Mouse (Mus musculus) midbrain, postnatal 0 days (tissue): ENCODE data around the gene Ppp1r12b. TPM values are rescaled to one million over a fixed set of nuclear protein-coding genes. Genes with fewer than 3 reads are reported as not detected.

Source experiments
- ATAC-seq: fragments of 200-750 bp; cut with Nextera tagmentation; 2 replicates; pipeline ENCODE4 v1.8.0; 2017; ENCODE audit warnings: moderate number of reproducible peaks, mild to moderate bottlenecking, moderate TSS enrichment, moderate library complexity; ENCODE audit not compliant: low FRiP score
- DNase-seq: peaks from one replicate; pipeline ENCODE4 v3.0.0-alpha.2; 2015; ENCODE audit warnings: low spot score
- H3K27ac ChIP-seq: fragments of 300-500 bp; sonication (generic); 2 replicates; pipeline ENCODE4 v1.5.1; 2014; ENCODE audit warnings: low read depth, mild to moderate bottlenecking, low read length, mixed read lengths
- H3K27me3 ChIP-seq: fragments of 300-500 bp; sonication (generic); 2 replicates; pipeline ENCODE4 v1.6.1; 2014; ENCODE audit warnings: low read length, control low read depth, mixed read lengths; ENCODE audit not compliant: insufficient read depth
- H3K36me3 ChIP-seq: fragments of 300-500 bp; sonication (generic); 2 replicates; pipeline ENCODE4 v1.6.1; 2014; ENCODE audit warnings: low read length, control low read depth, mixed read lengths; ENCODE audit not compliant: insufficient read depth
- H3K4me1 ChIP-seq: fragments of 300-500 bp; sonication (generic); 2 replicates; pipeline ENCODE4 v1.6.1; 2014; ENCODE audit warnings: mild to moderate bottlenecking, control low read depth, antibody characterized with exemption, low read length, mixed read lengths; ENCODE audit not compliant: insufficient read depth
- H3K4me2 ChIP-seq: fragments of 300-500 bp; sonication (generic); 2 replicates; pipeline ENCODE4 v1.6.1; 2014; ENCODE audit warnings: low read depth, mild to moderate bottlenecking, low read length, mixed read lengths; ENCODE audit not compliant: poor library complexity, severe bottlenecking
- H3K4me3 ChIP-seq: fragments of 300-500 bp; sonication (generic); 2 replicates; pipeline ENCODE4 v1.5.1; 2014; ENCODE audit warnings: low read depth, mild to moderate bottlenecking, low read length, moderate library complexity
- H3K9ac ChIP-seq: fragments of 300-500 bp; sonication (generic); replicated peaks from 2 replicates; pipeline ENCODE4 v1.6.1; 2014; ENCODE audit warnings: mild to moderate bottlenecking, low read length, moderate library complexity, mixed read lengths; ENCODE audit not compliant: poor library complexity, severe bottlenecking
- H3K9me3 ChIP-seq: fragments of 300-500 bp; sonication (generic); 2 replicates; pipeline ENCODE4 v1.6.1; 2016; ENCODE audit warnings: low read length, control low read depth
- CTCF ChIP-seq: IDR thresholded peaks from 2 replicates; pipeline ENCODE4 v1.5.1; 2016; ENCODE audit warnings: antibody characterized with exemption, mild to moderate bottlenecking
- WGBS: fragments of 180-500 bp; shearing (Covaris S2); extraction: QIAGEN DNeasy Blood & Tissue Kit; methylation state at CpG from one replicate; pipeline ENCODE4 v1.1.7; 2014; 5-methylcytosine and 5-hydroxymethylcytosine counted together
- polyA plus RNA-seq: library from polyadenylated mRNA; unstranded; fragments of >200 nt; fragmentation: Nextera tagmentation; extraction: Ambion mirVana; gene quantifications from 2 replicates; pipeline ENCODE4 v1.2.1, GENCODE M21; 2015
- total RNA-seq: library from RNA; depleted of rRNA; stranded (reverse); fragments of >200 nt; gene quantifications from 2 replicates; pipeline ENCODE4 v1.2.3, GENCODE M21; 2014

Ppp1r12b gene
- total and polyA plus RNA-seq, 2 experiments from 2014 or later: 11.3 to 43.8 TPM

DNA sequence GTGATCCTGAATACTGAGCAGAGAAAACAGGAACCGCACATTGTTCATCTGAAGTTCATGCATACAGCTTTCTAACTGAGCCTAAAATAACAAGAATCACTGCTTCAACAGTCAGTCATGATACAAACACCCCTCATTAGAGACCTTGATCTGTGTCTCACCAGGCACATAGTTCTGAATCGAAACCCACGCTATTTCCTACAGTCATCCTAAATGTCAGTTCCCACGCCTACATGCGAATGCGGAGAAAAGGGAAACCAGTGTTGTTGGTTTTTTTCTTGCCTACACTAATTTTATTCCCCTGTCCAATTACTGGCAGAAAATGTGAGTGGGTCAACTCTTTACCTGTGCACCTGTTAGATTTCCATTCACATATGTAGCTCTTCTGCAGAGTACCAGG, 66.1 kb downstream of the Ppp1r12b start:
- Histone ChIP-seq H3K27me3 (no peaks in the 10 kb centered on the region), H3K4me1 (no peaks in the 10 kb centered on the region), H3K9me3 (no peaks in the 10 kb centered on the region), H3K4me3 (no peak overlapping the region), H3K4me2 (no peak overlapping the region), H3K9ac (no peak overlapping the region), H3K36me3 (peaks cover 21% of the 10 kb centered on the region), H3K27ac (no peak overlapping the region)
- TF ChIP-seq CTCF: no peak
- ATAC-seq: no peak
- 92% methylated on average over 6 of the region's 6 CpGs for WGBS
- no peak for DNase-seq

DNA sequence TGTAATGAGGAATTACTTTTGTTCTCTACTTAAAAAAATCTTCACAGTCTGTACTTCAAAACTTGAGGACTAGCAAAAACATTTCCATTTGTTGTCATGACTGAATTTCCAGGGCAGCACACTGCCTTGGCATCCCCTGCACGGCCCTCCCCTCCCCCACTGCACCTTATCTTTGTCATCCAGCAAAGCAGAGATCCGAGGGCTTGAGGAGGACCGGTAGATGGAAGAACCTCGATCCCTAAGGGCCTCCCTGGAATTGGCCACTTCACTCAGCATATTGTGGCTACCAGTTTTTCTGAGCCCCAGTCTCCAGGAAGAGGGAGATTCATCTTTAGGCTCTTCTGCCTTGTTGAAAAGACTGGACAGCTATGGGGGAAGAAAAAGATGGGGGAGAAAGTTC, 79.9 kb downstream of the Ppp1r12b start:
- Histone ChIP-seq H3K27me3 (no peaks in the 10 kb centered on the region), H3K27ac (no peak overlapping the region), H3K4me1 (no peaks in the 10 kb centered on the region), H3K4me3 (no peak overlapping the region), H3K36me3 (peaks cover 27% of the 10 kb centered on the region), H3K4me2 (no peak overlapping the region), H3K9ac (no peak overlapping the region), H3K9me3 (no peaks in the 10 kb centered on the region)
- WGBS: 36% methylated on average over 4 of the region's 4 CpGs
- ATAC-seq (no peak), DNase-seq (no peak)
- no peak for TF ChIP-seq CTCF

DNA sequence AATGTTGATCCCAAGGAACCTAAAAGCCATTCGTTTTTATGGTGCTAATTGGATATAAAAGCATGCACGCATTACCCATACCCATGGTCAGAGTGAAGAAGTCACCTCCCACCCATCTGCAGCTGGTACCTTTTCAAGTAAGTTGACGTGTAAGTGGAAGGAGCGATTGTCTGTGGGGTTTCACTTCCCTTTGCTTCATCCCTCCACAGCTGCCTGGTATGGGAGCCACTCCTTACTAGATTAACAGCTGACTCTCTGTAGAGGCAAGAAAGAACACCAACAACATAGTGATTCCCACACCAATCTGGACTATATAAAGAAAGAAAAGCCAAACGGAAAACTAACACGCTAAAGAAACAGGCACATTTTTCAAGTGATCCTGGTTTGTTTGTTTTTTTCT, 83.1 kb downstream of the Ppp1r12b start:
- DNase-seq (no peak), ATAC-seq (no peak)
- H3K27me3 ChIP-seq: no peaks in the 10 kb centered on the region
- no peaks in the 10 kb centered on the region for H3K4me1 ChIP-seq
- H3K9ac ChIP-seq: no peak overlapping the region
- no peak overlapping the region for H3K4me2 ChIP-seq
- no peaks in the 10 kb centered on the region for H3K9me3 ChIP-seq
- H3K4me3 ChIP-seq: no peak overlapping the region
- peaks cover 27% of the 10 kb centered on the region for H3K36me3 ChIP-seq
- 84% methylated on average over 6 of the region's 6 CpGs for WGBS
- H3K27ac ChIP-seq: no peak overlapping the region
- TF ChIP-seq CTCF: no peak

GRCm38 (mm10) chr1:134866426-134866825, 89.3 kb downstream of the Ppp1r12b start:
- DNase-seq (peak; percentile 2), ATAC-seq (no peak)
- H3K36me3 ChIP-seq: peaks cover 9% of the 10 kb centered on the region; the same call in 1 of the 2 replicates
- H3K27me3 ChIP-seq: no peaks in the 10 kb centered on the region
- H3K4me2 ChIP-seq: no peak overlapping the region
- H3K4me1 ChIP-seq: no peaks in the 10 kb centered on the region
- no peaks in the 10 kb centered on the region for H3K9me3 ChIP-seq
- 74% methylated on average over 2 of the region's 2 CpGs for WGBS
- H3K27ac ChIP-seq: 0 out of 2 replicates have a peak overlapping the region, but pooled peaks have one; percentile 43
- H3K9ac ChIP-seq: no peak overlapping the region
- H3K4me3 ChIP-seq: no peak overlapping the region
- no peak for TF ChIP-seq CTCF

DNA sequence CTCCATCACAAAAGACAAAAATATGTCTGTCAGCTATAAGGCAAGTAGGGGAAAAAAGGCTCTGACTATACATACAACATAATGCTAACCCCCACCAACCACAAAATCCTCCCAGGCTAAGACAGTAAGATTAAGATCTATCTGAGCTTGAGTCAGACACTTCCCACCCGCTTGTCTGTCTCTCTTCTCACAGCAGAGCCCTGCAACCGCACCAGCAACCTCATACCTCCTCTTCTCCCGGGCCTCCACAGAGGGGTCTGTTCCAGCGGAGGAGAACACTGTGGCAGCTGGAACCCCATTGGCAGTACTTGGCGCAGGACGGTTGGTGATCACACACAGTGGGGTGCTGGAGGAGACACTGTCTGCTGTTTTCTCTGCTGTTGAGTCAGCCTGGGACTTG, 90.2 kb downstream of the Ppp1r12b start:
- no peak for TF ChIP-seq CTCF
- no peak overlapping the region for H3K9ac ChIP-seq
- no peaks in the 10 kb centered on the region for H3K27me3 ChIP-seq
- ATAC-seq: no peak
- no peaks in the 10 kb centered on the region for H3K4me1 ChIP-seq
- H3K4me3 ChIP-seq: no peak overlapping the region
- no peak overlapping the region for H3K4me2 ChIP-seq
- peaks cover 9% of the 10 kb centered on the region; the same call in 1 of the 2 replicates for H3K36me3 ChIP-seq
- no peaks in the 10 kb centered on the region for H3K9me3 ChIP-seq
- 44% methylated on average over 6 of the region's 6 CpGs for WGBS
- peak; percentile 8 for DNase-seq
- H3K27ac ChIP-seq: no peak overlapping the region

- Histone ChIP-seq H3K36me3 (peaks cover 4% of the 10 kb centered on the region; the same call in 1 of the 2 replicates), H3K27ac (no peak overlapping the region), H3K27me3 (no peaks in the 10 kb centered on the region), H3K9ac (no peak overlapping the region), H3K9me3 (no peaks in the 10 kb centered on the region), H3K4me2 (no peak overlapping the region), H3K4me1 (no peaks in the 10 kb centered on the region), H3K4me3 (no peak overlapping the region)
- WGBS: 20% methylated on average over 2 of the region's 2 CpGs
- ATAC-seq: no peak
- TF ChIP-seq CTCF: no peak
- DNase-seq: peak; percentile 38
These were observed 95.2 kb downstream of the Ppp1r12b start for GRCm38 (mm10) chr1:134860538-134860937.
